In the genomic region with DNA sequence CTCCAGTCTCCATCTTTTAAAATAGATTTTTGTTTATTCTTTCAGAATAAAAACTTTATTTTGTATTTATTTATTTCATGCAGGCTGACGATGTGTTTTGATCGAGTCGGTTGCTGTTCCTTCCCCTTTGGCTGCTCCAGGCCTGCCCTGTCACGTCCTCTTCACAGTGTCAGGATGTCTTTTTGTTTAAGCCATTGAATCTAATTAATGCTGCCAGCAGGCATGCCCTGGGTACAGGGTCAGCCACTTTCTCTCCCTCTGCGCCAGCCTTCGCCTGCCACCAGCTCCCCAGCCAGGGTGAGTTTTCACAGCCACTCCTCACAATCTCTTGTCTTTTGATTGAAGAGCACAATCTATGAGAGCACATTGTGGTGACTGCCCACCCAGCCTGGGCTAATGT, we compare ENCODE assay signal across 15 mouse cellular contexts. TPM values are rescaled to one million over a fixed set of nuclear protein-coding genes. Genes with fewer than 3 reads are reported as not detected.
A peak's percentile ranks its signal among the peaks of the same experiment; 100 is the strongest.
DNase-seq lines count a peak whose midpoint lies in the region; ATAC-seq and TF ChIP-seq lines count a peak whose summit lies in the region.
"Had no signal": no experiment of that assay in that cellular context is flagged by ENCODE, and none has a peak within 500 bp of the region (broad histone marks: within the 10 kb centered on the region; RNA-seq: fewer than 3 reads in every experiment).

No protein-coding gene starts in this region.

- no peak overlapping the region for H3K9ac ChIP-seq in forebrain, postnatal 0 days
- no peak overlapping the region for H3K9ac ChIP-seq in forebrain, embryonic 11.5 days (ENCODE audit: low read length)
- H3K9ac ChIP-seq in lung, embryonic 15.5 days = no peak overlapping the region
- H3K9ac ChIP-seq: hindbrain, embryonic 14.5 days; intestine, embryonic 15.5 days had no signal

- H3K4me2 ChIP-seq in forebrain, postnatal 0 days (ENCODE audit: low read depth) = no peak overlapping the region
- no peak overlapping the region for H3K4me2 ChIP-seq in forebrain, embryonic 11.5 days (ENCODE audit: low read depth, low read length, severe bottlenecking)
- no peak overlapping the region for H3K4me2 ChIP-seq in lung, embryonic 15.5 days
- H3K4me2 ChIP-seq: hindbrain, embryonic 14.5 days; intestine, embryonic 15.5 days had no signal

- DNase-seq in forebrain, postnatal 0 days = no peak
- DNase-seq in forebrain, embryonic 11.5 days (ENCODE audit: low spot score) = no peak
- no peak for DNase-seq in lung, postnatal 4 days
- peak; percentile 32 for DNase-seq in retina, postnatal 1 day
- DNase-seq in retina, embryonic 14.5 days (ENCODE audit: low spot score) = no peak
- no peak for DNase-seq in layer of hippocampus, postnatal 36 days
- DNase-seq: adrenal gland, adult 2 months; adrenal gland, postnatal 25 days; cerebellum, adult 2 months; heart, postnatal 4 days had no signal

- H3K9me3 ChIP-seq in forebrain, postnatal 0 days (ENCODE audit: low read length) = no peaks in the 10 kb centered on the region
- no peaks in the 10 kb centered on the region for H3K9me3 ChIP-seq in forebrain, embryonic 11.5 days (ENCODE audit: control insufficient read depth, low read length)
- no peaks in the 10 kb centered on the region for H3K9me3 ChIP-seq in lung, embryonic 15.5 days
- H3K9me3 ChIP-seq: embryonic facial prominence, embryonic 10.5 days; heart, embryonic 10.5 days; intestine, embryonic 15.5 days had no signal

- no peak overlapping the region for H3K4me3 ChIP-seq in forebrain, postnatal 0 days (ENCODE audit: low read depth, low read length)
- no peak overlapping the region for H3K4me3 ChIP-seq in forebrain, embryonic 11.5 days (ENCODE audit: low read depth, low read length)
- no peak overlapping the region for H3K4me3 ChIP-seq in lung, embryonic 15.5 days
- H3K4me3 ChIP-seq: embryonic facial prominence, embryonic 10.5 days; heart, embryonic 10.5 days; intestine, embryonic 15.5 days had no signal

- no peak overlapping the region for H3K27ac ChIP-seq in forebrain, postnatal 0 days (ENCODE audit: low read depth, low read length)
- no peak overlapping the region for H3K27ac ChIP-seq in forebrain, embryonic 11.5 days (ENCODE audit: low read depth, low read length)
- peak overlapping the region; percentile 29; the same call in 1 of the 2 replicates for H3K27ac ChIP-seq in lung, embryonic 15.5 days
- H3K27ac ChIP-seq: embryonic facial prominence, embryonic 10.5 days; heart, embryonic 10.5 days; hindbrain, embryonic 14.5 days; intestine, embryonic 15.5 days had no signal

- H3K36me3 ChIP-seq in forebrain, postnatal 0 days (ENCODE audit: insufficient read depth) = no peaks in the 10 kb centered on the region
- H3K36me3 ChIP-seq in forebrain, embryonic 11.5 days (ENCODE audit: control insufficient read depth, insufficient read depth, low read length) = no peaks in the 10 kb centered on the region
- no peaks in the 10 kb centered on the region for H3K36me3 ChIP-seq in lung, embryonic 15.5 days
- H3K36me3 ChIP-seq: embryonic facial prominence, embryonic 10.5 days; heart, embryonic 10.5 days; intestine, embryonic 15.5 days had no signal

- no peaks in the 10 kb centered on the region for H3K4me1 ChIP-seq in forebrain, postnatal 0 days (ENCODE audit: insufficient read depth)
- H3K4me1 ChIP-seq in forebrain, embryonic 11.5 days (replicated peaks; ENCODE audit: control insufficient read depth, insufficient read depth, low read length) = no peaks in the 10 kb centered on the region
- H3K4me1 ChIP-seq in lung, embryonic 15.5 days = peaks cover 6% of the 10 kb centered on the region
- H3K4me1 ChIP-seq: intestine, embryonic 15.5 days had no signal

- no peak for TF ChIP-seq CTCF in forebrain, postnatal 0 days (IDR thresholded peaks at IDR 0.05; ENCODE audit: low read depth)

- WGBS in forebrain, postnatal 0 days = 31% methylated on average over 6 of the region's 6 CpGs
- 57% methylated on average over 6 of the region's 6 CpGs for WGBS in forebrain, embryonic 11.5 days
- 33% methylated on average over 6 of the region's 6 CpGs for WGBS in lung, embryonic 15.5 days

- no peaks in the 10 kb centered on the region for H3K27me3 ChIP-seq in forebrain, postnatal 0 days (ENCODE audit: insufficient read depth, low read length)
- H3K27me3 ChIP-seq in forebrain, embryonic 11.5 days (ENCODE audit: control insufficient read depth, insufficient read depth, low read length) = no peaks in the 10 kb centered on the region
- no peaks in the 10 kb centered on the region for H3K27me3 ChIP-seq in lung, embryonic 15.5 days
- H3K27me3 ChIP-seq: intestine, embryonic 15.5 days had no signal

- 0 out of 2 replicates have a peak, but pooled peaks have one; percentile 32 for ATAC-seq in forebrain, postnatal 0 days
- ATAC-seq in forebrain, embryonic 11.5 days (replicated peaks; ENCODE audit: low FRiP score) = no peak
- ATAC-seq in lung, embryonic 15.5 days (ENCODE audit: borderline replicate concordance, extremely low read depth, low FRiP score, low TSS enrichment) = peak; percentile 49; the same call in 1 of the 2 replicates
- ATAC-seq: intestine, embryonic 15.5 days had no signal

RNA-seq across cellular contexts. Expression of a gene that starts 51.7 kb away (rescaled TPM):
- 1.3 and 3.9 TPM in 2 replicates for total RNA-seq in forebrain, postnatal 0 days (2014; rRNA removed)
- polyA plus RNA-seq in forebrain, postnatal 0 days (2015; fragmentation: Nextera tagmentation; extraction: Ambion mirVana) = 3.9 and 4.4 TPM in 2 replicates
- polyA plus RNA-seq in forebrain, embryonic 11.5 days (2014; fragmentation: Nextera tagmentation; extraction: Ambion mirVana) = 2.8 and 3.2 TPM in 2 replicates
- 3.0 and 3.1 TPM in 2 replicates for polyA plus RNA-seq in lung, embryonic 15.5 days (2015; fragmentation: Nextera tagmentation; extraction: Ambion mirVana)
- 1 to 10 TPM; 7.1 to 7.2 TPM for total RNA-seq in layer of hippocampus, postnatal 36 days (2021)
